Mouse (Mus musculus): ENCODE measurements around the gene Tmtc1.

DNA sequence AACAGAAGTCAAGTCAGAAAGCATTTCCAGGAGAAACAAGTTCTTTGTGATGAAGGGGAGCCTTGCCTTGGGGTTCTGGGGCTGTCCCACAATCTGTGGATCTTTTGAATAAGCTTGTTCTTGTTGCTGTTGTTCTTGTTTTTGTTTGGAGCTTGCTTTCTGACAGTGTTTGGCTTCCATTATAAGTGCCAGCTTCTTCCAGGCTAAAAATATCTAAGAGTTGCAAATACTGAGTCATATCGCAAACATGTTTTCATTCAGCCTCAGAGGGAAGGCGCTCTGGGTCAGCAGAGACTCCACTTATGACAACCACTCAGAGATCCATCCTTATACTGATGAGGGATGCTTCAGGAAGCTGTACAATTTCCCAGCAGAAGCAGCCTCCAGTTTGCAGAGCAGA, 45.3 kb downstream of the Tmtc1 start:
- TF ChIP-seq CTCF (IDR thresholded peaks at IDR 0.05; ENCODE audit: low read depth, low read length) (no peak), POLR2A (IDR thresholded peaks at IDR 0.05; ENCODE audit: insufficient read depth, low read length) (no peak), EP300 (IDR thresholded peaks at IDR 0.05; ENCODE audit: insufficient read depth, low read depth, low read length) (no peak)

Measured in ES-Bruce4 (cell line).